Mouse (Mus musculus) kidney, embryonic 14.5 days (tissue): ENCODE results near the gene Rnf25. TPM values are rescaled to one million over a fixed set of nuclear protein-coding genes. Genes with fewer than 3 reads are reported as not detected.
A peak's percentile ranks its signal among the peaks of the same experiment; 100 is the strongest.

Experiments used
- ATAC-seq: fragments of 200-750 bp; cut with Nextera tagmentation; 2 replicates; pipeline ENCODE4 v1.8.0; 2017; ENCODE audit warnings: moderate number of reproducible peaks, mild to moderate bottlenecking, moderate TSS enrichment, moderate library complexity; ENCODE audit not compliant: low FRiP score, low TSS enrichment
- H3K27ac ChIP-seq: fragments of 300-500 bp; sonication (generic); 2 replicates; pipeline ENCODE4 v1.5.1; 2014; ENCODE audit warnings: low read depth, mild to moderate bottlenecking, low read length, moderate library complexity, mixed read lengths
- H3K27me3 ChIP-seq: fragments of 300-500 bp; sonication (generic); 2 replicates; pipeline ENCODE4 v1.6.1; 2014; ENCODE audit warnings: mild to moderate bottlenecking, low read length; ENCODE audit not compliant: control insufficient read depth, insufficient read depth
- H3K36me3 ChIP-seq: fragments of 300-500 bp; sonication (generic); 2 replicates; pipeline ENCODE4 v1.6.1; 2014; ENCODE audit warnings: low read length, mixed read lengths; ENCODE audit not compliant: control insufficient read depth, insufficient read depth
- H3K4me1 ChIP-seq: fragments of 300-500 bp; sonication (generic); 2 replicates; pipeline ENCODE4 v1.6.1; 2014; ENCODE audit warnings: low read length, mixed read lengths; ENCODE audit not compliant: control insufficient read depth, insufficient read depth
- H3K4me2 ChIP-seq: fragments of 300-500 bp; sonication (generic); replicated peaks from 2 replicates; pipeline ENCODE4 v1.6.1; 2014; ENCODE audit warnings: low read depth, mild to moderate bottlenecking, low read length
- H3K4me3 ChIP-seq: fragments of 300-500 bp; sonication (generic); 2 replicates; pipeline ENCODE4 v1.5.1; 2014; ENCODE audit warnings: mild to moderate bottlenecking, low read length
- H3K9ac ChIP-seq: fragments of 300-500 bp; sonication (generic); 2 replicates; pipeline ENCODE4 v1.6.1; 2014; ENCODE audit warnings: low read depth, mild to moderate bottlenecking, low read length, moderate library complexity
- H3K9me3 ChIP-seq: fragments of 300-500 bp; sonication (generic); 2 replicates; pipeline ENCODE4 v1.6.1; 2016; ENCODE audit warnings: low read length; ENCODE audit not compliant: control insufficient read depth
- WGBS: fragments of 180-500 bp; shearing (Covaris S2); extraction: QIAGEN DNeasy Blood & Tissue Kit; methylation state at CpG from one replicate; pipeline ENCODE4 v1.1.7; 2014; 5-methylcytosine and 5-hydroxymethylcytosine counted together
- polyA plus RNA-seq: library from polyadenylated mRNA; unstranded; fragments of >200 nt; fragmentation: Nextera tagmentation; extraction: Ambion mirVana; gene quantifications from 2 replicates; pipeline ENCODE4 v1.2.1, GENCODE M21; 2014

Gene Rnf25
- polyA plus RNA-seq, 1 experiment from 2014 or later, result 8.1 TPM

- H3K27ac ChIP-seq, result peak within 1 kb of the TSS; percentile 86; the same call in 1 of the 2 replicates
- H3K9ac ChIP-seq, result peak within 1 kb of the TSS; percentile 85
- H3K27me3 ChIP-seq, result no peaks in the 10 kb centered on the region
- peak within 1 kb of the TSS; percentile 86 for H3K4me2 ChIP-seq
- H3K4me1 ChIP-seq, result peaks cover 23% of the 10 kb centered on the region
- no peaks in the 10 kb centered on the region for H3K9me3 ChIP-seq
- peak; percentile 99 for ATAC-seq
- peak within 1 kb of the TSS; percentile 73 for H3K4me3 ChIP-seq
- under 1% methylated on average over 48 of the region's 48 CpGs for WGBS
- H3K36me3 ChIP-seq, result peaks cover 34% of the 10 kb centered on the region
These were observed 13.3 kb downstream of the Rnf25 start, which contains the start of the genes Zfp142 and Bcs1l for GRCm38 (mm10) chr1:74587773-74588445. TSS of gene Zfp142 (minus strand) at chr1:74588246. TSS of gene Bcs1l (plus strand) at chr1:74588289.

GRCm38 (mm10) chr1:74587233-74587772 is 13.9 kb downstream of the Rnf25 start:
- Histone ChIP-seq H3K27ac (peak overlapping the region; percentile 86; the same call in 1 of the 2 replicates), H3K4me1 (peaks cover 23% of the 10 kb centered on the region), H3K4me3 (peak overlapping the region; percentile 73), H3K27me3 (no peaks in the 10 kb centered on the region), H3K36me3 (peaks cover 37% of the 10 kb centered on the region), H3K9me3 (no peaks in the 10 kb centered on the region), H3K4me2 (peak overlapping the region; percentile 86), H3K9ac (peak overlapping the region; percentile 85)
- ATAC-seq, result peak; percentile 2; the same call in 1 of the 2 replicates
- 0% methylated on average over 24 of the region's 24 CpGs for WGBS

- no peak overlapping the region for H3K9ac ChIP-seq
- H3K9me3 ChIP-seq, result no peaks in the 10 kb centered on the region
- H3K4me2 ChIP-seq, result no peak overlapping the region
- H3K4me3 ChIP-seq, result no peak overlapping the region
- WGBS, result 96% methylated on average over 3 of the region's 3 CpGs
- ATAC-seq, result no peak
- peaks cover 23% of the 10 kb centered on the region for H3K4me1 ChIP-seq
- no peak overlapping the region for H3K27ac ChIP-seq
- H3K36me3 ChIP-seq, result peaks cover 24% of the 10 kb centered on the region
- no peaks in the 10 kb centered on the region for H3K27me3 ChIP-seq
These were observed 16.4 kb downstream of the Rnf25 start for GRCm38 (mm10) chr1:74584616-74585398.

GRCm38 (mm10) chr1:74582621-74583020 is 18.6 kb downstream of the Rnf25 start:
- Histone ChIP-seq H3K27me3 (no peaks in the 10 kb centered on the region), H3K4me1 (peaks cover 14% of the 10 kb centered on the region), H3K9ac (no peak overlapping the region), H3K9me3 (no peaks in the 10 kb centered on the region), H3K36me3 (peaks cover 44% of the 10 kb centered on the region), H3K4me2 (no peak overlapping the region), H3K4me3 (no peak overlapping the region), H3K27ac (no peak overlapping the region)
- ATAC-seq, result no peak
- 78% methylated on average over 3 of the region's 3 CpGs for WGBS

- 93% methylated on average over 29 of the region's 29 CpGs for whole genome bisulfite sequencing
- Histone ChIP-seq H3K4me3 (no peak overlapping the region), H3K27ac (no peak overlapping the region), H3K4me1 (no peaks in the 10 kb centered on the region), H3K9ac (no peak overlapping the region), H3K9me3 (no peaks in the 10 kb centered on the region), H3K27me3 (no peaks in the 10 kb centered on the region), H3K36me3 (peaks cover 94% of the 10 kb centered on the region), H3K4me2 (no peak overlapping the region)
- no peak for ATAC-seq
These were observed 31.2 kb downstream of the Rnf25 start for GRCm38 (mm10) chr1:74569739-74570719.

- Histone ChIP-seq H3K4me3 (no peak overlapping the region), H3K4me2 (no peak overlapping the region), H3K36me3 (peaks cover 62% of the 10 kb centered on the region), H3K9me3 (no peaks in the 10 kb centered on the region), H3K27ac (no peak overlapping the region), H3K9ac (no peak overlapping the region), H3K4me1 (no peaks in the 10 kb centered on the region), H3K27me3 (no peaks in the 10 kb centered on the region)
- ATAC-seq, result no peak
- 97% methylated on average over 6 of the region's 6 CpGs for WGBS
These were observed 35.4 kb downstream of the Rnf25 start for GRCm38 (mm10) chr1:74565834-74566233.

- Histone ChIP-seq H3K27me3 (no peaks in the 10 kb centered on the region), H3K9ac (no peak overlapping the region), H3K4me2 (no peak overlapping the region), H3K4me3 (no peak overlapping the region), H3K9me3 (no peaks in the 10 kb centered on the region), H3K4me1 (no peaks in the 10 kb centered on the region), H3K36me3 (no peaks in the 10 kb centered on the region), H3K27ac (no peak overlapping the region)
- ATAC-seq, result no peak
- 80% methylated on average over 5 of the region's 5 CpGs for WGBS
These were observed 42.1 kb downstream of the Rnf25 start for GRCm38 (mm10) chr1:74559061-74559460.

- no peaks in the 10 kb centered on the region for H3K9me3 ChIP-seq
- no peak within 1 kb of the TSS for H3K27ac ChIP-seq
- H3K4me3 ChIP-seq, result no peak within 1 kb of the TSS
- no peaks in the 10 kb centered on the region for H3K36me3 ChIP-seq
- peaks cover 9% of the 10 kb centered on the region; the same call in 1 of the 2 replicates for H3K4me1 ChIP-seq
- no peak within 1 kb of the TSS for H3K9ac ChIP-seq
- H3K27me3 ChIP-seq, result no peaks in the 10 kb centered on the region
- ATAC-seq, result no peak
- 82% methylated on average over 4 of the region's 4 CpGs for whole genome bisulfite sequencing
- peak within 1 kb of the TSS; percentile 36; the same call in 1 of the 2 replicates for H3K4me2 ChIP-seq
These were observed 57.0 kb downstream of the Rnf25 start, which contains the start of gene Usp37 for GRCm38 (mm10) chr1:74544184-74544583. TSS of gene Usp37 (minus strand) at chr1:74544284.
